Mouse (Mus musculus) CH12.LX (cell line): ENCODE results near the gene Fasn. TPM values are rescaled to one million over a fixed set of nuclear protein-coding genes. Genes with fewer than 3 reads are reported as not detected.
A peak's percentile ranks its signal among the peaks of the same experiment; 100 is the strongest.

ENCODE experiments used
- DNase-seq: peaks from one replicate; pipeline ENCODE4 v3.0.0-alpha.2; 2013; ENCODE audit errors: extremely low read depth
- H3K27ac ChIP-seq: 2 replicates; pipeline ENCODE4 v1.5.1; 2012; ENCODE audit warnings: low read depth, mild to moderate bottlenecking, control low read depth, moderate library complexity; ENCODE audit not compliant: insufficient read depth
- H3K27me3 ChIP-seq: replicated peaks from 2 replicates; pipeline ENCODE3; 2012; ENCODE audit warnings: inconsistent platforms
- H3K36me3 ChIP-seq, 2 experiments: replicated peaks in 1 of 2; 2 replicates each; pipeline versions ENCODE3 to v1.6.1; 2012; ENCODE audit warnings: inconsistent platforms in 1 of 2, low read length in 1 of 2, mild to moderate bottlenecking in 1 of 2, mixed read lengths in 1 of 2, moderate library complexity in 1 of 2; ENCODE audit not compliant: control insufficient read depth in 1 of 2, insufficient read depth in 1 of 2
- H3K4me1 ChIP-seq, 2 experiments: 2 replicates each; pipeline ENCODE4 v1.6.1; 2012; ENCODE audit warnings: inconsistent platforms in 1 of 2, moderate library complexity in 1 of 2; ENCODE audit not compliant: insufficient read depth in 2 of 2, control insufficient read depth in 1 of 2
- H3K4me2 ChIP-seq: 2 replicates; pipeline ENCODE4 v1.6.1; 2012; ENCODE audit warnings: low read depth, mild to moderate bottlenecking, control low read depth; ENCODE audit not compliant: poor library complexity, insufficient read depth, severe bottlenecking
- H3K4me3 ChIP-seq, 3 experiments: fragments of 150-350 bp in 1 of 3; sonication (generic) in 1 of 3; replicated peaks in 1 of 3; 2 replicates each; pipeline versions ENCODE3 to v1.5.1; 2011 to 2012; ENCODE audit warnings: low read depth in 2 of 3, low read length in 2 of 3, mild to moderate bottlenecking in 2 of 3, moderate library complexity in 2 of 3, control low read depth in 1 of 3, improper control_type of control experiment in 1 of 3, inconsistent platforms in 1 of 3, mixed read lengths in 1 of 3; ENCODE audit not compliant: poor library complexity in 1 of 3
- H3K79me2 ChIP-seq: replicated peaks from 2 replicates; pipeline ENCODE4 v1.6.1; 2012; ENCODE audit warnings: mild to moderate bottlenecking, moderate library complexity; ENCODE audit not compliant: control insufficient read depth, poor library complexity, insufficient read depth, severe bottlenecking; ENCODE audit errors: extremely low read depth
- H3K9ac ChIP-seq: 2 replicates; pipeline ENCODE4 v1.6.1; 2012; ENCODE audit warnings: low read depth, mild to moderate bottlenecking, control low read depth, moderate library complexity; ENCODE audit not compliant: insufficient read depth
- H3K9me3 ChIP-seq: replicated peaks from 2 replicates; pipeline ENCODE3; 2012; ENCODE audit warnings: low read length, inconsistent platforms, mixed read lengths
- BHLHE40 ChIP-seq: IDR thresholded peaks from 2 replicates; pipeline ENCODE4 v1.6.1; 2011; ENCODE audit warnings: mild to moderate bottlenecking, low read depth, low read length, improper control_type of control experiment
- CTCF ChIP-seq, 2 experiments: IDR thresholded peaks in 1 of 2; conservative IDR thresholded peaks in 1 of 2; 2 replicates each; pipeline ENCODE4 v1.5.1; 2011 to 2012; ENCODE audit warnings: low read depth in 2 of 2, low read length in 2 of 2, improper control_type of control experiment in 1 of 2, inconsistent platforms in 1 of 2, mild to moderate bottlenecking in 1 of 2, moderate library complexity in 1 of 2
- ELF1 ChIP-seq: IDR thresholded peaks from 2 replicates; pipeline ENCODE4 v1.6.1; 2014; ENCODE audit warnings: low read depth, mild to moderate bottlenecking, inconsistent platforms, low read length, improper control_type of control experiment
- EP300 ChIP-seq: IDR thresholded peaks from 2 replicates; pipeline ENCODE4 v1.6.1; 2011; ENCODE audit warnings: low read length, improper control_type of control experiment
- JUND ChIP-seq: conservative IDR thresholded peaks from 2 replicates; pipeline ENCODE4 v1.6.1; 2011; ENCODE audit warnings: low read depth, low read length, improper control_type of control experiment
- MAX ChIP-seq: IDR thresholded peaks from 2 replicates; pipeline ENCODE4 v1.6.1; 2011; ENCODE audit warnings: low read length, improper control_type of control experiment
- MEF2A ChIP-seq: IDR thresholded peaks from 2 replicates; pipeline ENCODE4 v1.6.1; 2014; ENCODE audit warnings: low read depth, mild to moderate bottlenecking, inconsistent platforms, low read length, improper control_type of control experiment, borderline replicate concordance
- NELFE ChIP-seq: IDR thresholded peaks from 2 replicates; pipeline ENCODE4 v1.6.1; 2011; ENCODE audit warnings: low read depth, low read length, improper control_type of control experiment
- NRF1 ChIP-seq: IDR thresholded peaks from 2 replicates; pipeline ENCODE4 v1.6.1; 2014; ENCODE audit warnings: low read depth, mild to moderate bottlenecking, inconsistent platforms, low read length, improper control_type of control experiment, moderate library complexity
- PAX5 ChIP-seq: IDR thresholded peaks from 2 replicates; pipeline ENCODE4 v1.6.1; 2012; ENCODE audit warnings: low read length, inconsistent platforms, mixed read lengths
- POLR2A ChIP-seq: IDR thresholded peaks from 2 replicates; pipeline ENCODE4 v1.6.1; 2011; ENCODE audit warnings: low read depth, mild to moderate bottlenecking, improper control_type of control experiment, low read length
- RAD21 ChIP-seq: IDR thresholded peaks from 2 replicates; pipeline ENCODE4 v1.6.1; 2011; ENCODE audit warnings: low read depth, mild to moderate bottlenecking, low read length, improper control_type of control experiment, moderate library complexity
- RCOR1 ChIP-seq: conservative IDR thresholded peaks from 2 replicates; pipeline ENCODE4 v1.6.1; 2012; ENCODE audit warnings: low read depth, mild to moderate bottlenecking, inconsistent platforms, low read length, improper control_type of control experiment
- SMC3 ChIP-seq: IDR thresholded peaks from 2 replicates; pipeline ENCODE4 v1.6.1; 2011; ENCODE audit warnings: low read depth, low read length, improper control_type of control experiment
- USF1 ChIP-seq: IDR thresholded peaks from 2 replicates; pipeline ENCODE4 v1.6.1; 2014; ENCODE audit warnings: low read depth, mild to moderate bottlenecking, inconsistent platforms, low read length, improper control_type of control experiment
- ZC3H11A ChIP-seq: IDR thresholded peaks from 2 replicates; pipeline ENCODE4 v1.6.1; 2012; ENCODE audit warnings: low read depth, mild to moderate bottlenecking, inconsistent platforms, low read length, improper control_type of control experiment
- ZKSCAN1 ChIP-seq: IDR thresholded peaks from 2 replicates; pipeline ENCODE4 v1.6.1; 2012; ENCODE audit warnings: low read depth, inconsistent platforms, low read length, improper control_type of control experiment, borderline replicate concordance
- dilution Hi-C: fragments of 300-500 bp; cut with MboI; formaldehyde crosslinking; loops from 2 replicates; pipeline ENCODE4 v1.14.3; 2020; ENCODE audit warnings: low sequenced_read_pairs; ENCODE audit not compliant: extremely low pct_unique_long_range_greater_than_20kb, extremely low pct_ligation_motif_present
- in situ Hi-C: fragments of 300-500 bp; cut with MboI; formaldehyde crosslinking; loops from 3 replicates; pipeline ENCODE4 v1.14.3; 2019; ENCODE audit warnings: low sequenced_read_pairs, low pct_ligation_motif_present, low pct_unique_long_range_greater_than_20kb, mixed read lengths
- polyA plus RNA-seq: library from polyadenylated mRNA; unstranded; fragments of >175 nt; gene quantifications from 2 replicates; pipeline ENCODE4 v1.2.1, GENCODE M21; 2012; ENCODE audit warnings: low read depth; ENCODE audit not compliant: insufficient read length
- total RNA-seq, 2 experiments: library from RNA; depleted of rRNA; stranded (reverse); fragments of 300-350 nt in 1 of 2; fragments of >200 nt in 1 of 2; gene quantifications; 2 replicates each; pipeline ENCODE4 v1.2.3; 2012 to 2014

Gene Fasn
- total and polyA plus RNA-seq, 3 experiments, result 116 to 300 (median 186) TPM

- Histone ChIP-seq H3K4me3 (no peak overlapping the region), H3K9me3 (no peaks in the 10 kb centered on the region), H3K79me2 (peaks cover 30% of the 10 kb centered on the region), H3K4me2 (no peak overlapping the region), H3K4me1 (peaks cover 11 to 21% of the 10 kb centered on the region in 2 experiments), H3K27ac (no peak overlapping the region), H3K9ac (no peak overlapping the region), H3K27me3 (no peaks in the 10 kb centered on the region), H3K36me3 (peaks cover 84 to 96% of the 10 kb centered on the region in 2 experiments)
- DNase-seq, result no peak
- in situ Hi-C loops, result no loop called here
- dilution Hi-C loops, result no loop called here
- no peak for TF ChIP-seq MEF2A
- TF ChIP-seq POLR2A, result 0 out of 2 replicates have a peak, but pooled peaks have one; percentile 5
Observed at GRCm38 (mm10) chr11:120818251-120818650, 6.1 kb downstream of the Fasn start.

GRCm38 (mm10) chr11:120817358-120817757 lies 7.0 kb downstream of the Fasn start:
- H3K79me2 ChIP-seq, result peaks cover 22% of the 10 kb centered on the region
- no peak overlapping the region for H3K27ac ChIP-seq
- no peak overlapping the region for H3K4me3 ChIP-seq
- dilution Hi-C loops, result no loop called here
- no peak for DNase-seq
- peaks cover 9 to 18% of the 10 kb centered on the region in 2 experiments for H3K4me1 ChIP-seq
- TF ChIP-seq ELF1 (no peak), NELFE (no peak), RCOR1 (no peak), NRF1 (no peak), MEF2A (no peak), MAX (no peak), RAD21 (no peak), EP300 (no peak), ZKSCAN1 (no peak), USF1 (no peak), BHLHE40 (no peak), SMC3 (no peak), CTCF (conservative IDR thresholded peaks at IDR 0.05 in 1 of 2, IDR thresholded peaks at IDR 0.05 in 1 of 2; ENCODE audit: low read depth in 2 of 2, low read length in 2 of 2) (no peak), JUND (no peak), ZC3H11A (no peak), PAX5 (no peak)
- H3K27me3 ChIP-seq, result no peaks in the 10 kb centered on the region
- no peaks in the 10 kb centered on the region for H3K9me3 ChIP-seq
- H3K4me2 ChIP-seq, result no peak overlapping the region
- peaks cover 93 to 100% of the 10 kb centered on the region in 2 experiments for H3K36me3 ChIP-seq
- no peak overlapping the region for H3K9ac ChIP-seq
- in situ Hi-C loops, result no loop called here
